Mouse (Mus musculus): ENCODE measurements at regions not wholly inside any gene's neighbourhood (a gene's known extent, or its start where the extent isn't known, plus 50 kb on each side); places are given as distances from the start of the nearest gene placed in this dataset.

- no peak for ATAC-seq (ENCODE audit: extremely low read depth, insufficient number of reproducible peaks, low FRiP score, poor library complexity, severe bottlenecking)
Observed at GRCm38 (mm10) chr15:61536332-61536716, 613.5 kb upstream of the A1bg start.

GRCm38 (mm10) chr15:61535644-61536331 lies 613.0 kb upstream of the A1bg start:
- ATAC-seq (ENCODE audit: extremely low read depth, insufficient number of reproducible peaks, low FRiP score, poor library complexity, severe bottlenecking): no peak

- ATAC-seq (ENCODE audit: extremely low read depth, insufficient number of reproducible peaks, low FRiP score, poor library complexity, severe bottlenecking): no peak
Observed at GRCm38 (mm10) chr15:61535180-61535579, 612.4 kb upstream of the A1bg start.

GRCm38 (mm10) chr15:61532808-61533207 lies 610.0 kb upstream of the A1bg start:
- ATAC-seq (ENCODE audit: extremely low read depth, insufficient number of reproducible peaks, low FRiP score, poor library complexity, severe bottlenecking): no peak

- no peak for ATAC-seq (ENCODE audit: extremely low read depth, insufficient number of reproducible peaks, low FRiP score, poor library complexity, severe bottlenecking)
Observed at GRCm38 (mm10) chr15:61532040-61532439, 609.2 kb upstream of the A1bg start.

- no peak for ATAC-seq (ENCODE audit: extremely low read depth, insufficient number of reproducible peaks, low FRiP score, poor library complexity, severe bottlenecking)
Observed at GRCm38 (mm10) chr15:61523036-61523435, 600.2 kb upstream of the A1bg start.

GRCm38 (mm10) chr15:61517265-61517664 lies 594.5 kb upstream of the A1bg start:
- no peak for ATAC-seq (ENCODE audit: extremely low read depth, insufficient number of reproducible peaks, low FRiP score, poor library complexity, severe bottlenecking)

- no peak for ATAC-seq (ENCODE audit: extremely low read depth, insufficient number of reproducible peaks, low FRiP score, poor library complexity, severe bottlenecking)
Observed at GRCm38 (mm10) chr15:61514324-61514723, 591.5 kb upstream of the A1bg start.

GRCm38 (mm10) chr15:61508806-61509205 lies 586.0 kb upstream of the A1bg start:
- no peak for ATAC-seq (ENCODE audit: extremely low read depth, insufficient number of reproducible peaks, low FRiP score, poor library complexity, severe bottlenecking)

- no peak for ATAC-seq (ENCODE audit: extremely low read depth, insufficient number of reproducible peaks, low FRiP score, poor library complexity, severe bottlenecking)
Observed at GRCm38 (mm10) chr15:61506361-61506897, 583.6 kb upstream of the A1bg start.

GRCm38 (mm10) chr15:61503436-61503835 lies 580.6 kb upstream of the A1bg start:
- no peak for ATAC-seq (ENCODE audit: extremely low read depth, insufficient number of reproducible peaks, low FRiP score, poor library complexity, severe bottlenecking)

GRCm38 (mm10) chr15:61489731-61490130 lies 566.9 kb upstream of the A1bg start:
- no peak for ATAC-seq (ENCODE audit: extremely low read depth, insufficient number of reproducible peaks, low FRiP score, poor library complexity, severe bottlenecking)

GRCm38 (mm10) chr15:61481861-61482260 lies 559.0 kb upstream of the A1bg start:
- ATAC-seq (ENCODE audit: extremely low read depth, insufficient number of reproducible peaks, low FRiP score, poor library complexity, severe bottlenecking): no peak

GRCm38 (mm10) chr15:61473900-61474299 lies 551.1 kb upstream of the A1bg start:
- no peak for ATAC-seq (ENCODE audit: extremely low read depth, insufficient number of reproducible peaks, low FRiP score, poor library complexity, severe bottlenecking)

GRCm38 (mm10) chr15:61455042-61455441 lies 532.2 kb upstream of the A1bg start:
- ATAC-seq (ENCODE audit: extremely low read depth, insufficient number of reproducible peaks, low FRiP score, poor library complexity, severe bottlenecking): no peak

- ATAC-seq (ENCODE audit: extremely low read depth, insufficient number of reproducible peaks, low FRiP score, poor library complexity, severe bottlenecking): no peak
Observed at GRCm38 (mm10) chr15:61454350-61454671, 531.5 kb upstream of the A1bg start.

GRCm38 (mm10) chr15:61453656-61454349 lies 531.0 kb upstream of the A1bg start:
- no peak for ATAC-seq (ENCODE audit: extremely low read depth, insufficient number of reproducible peaks, low FRiP score, poor library complexity, severe bottlenecking)

- ATAC-seq (ENCODE audit: extremely low read depth, insufficient number of reproducible peaks, low FRiP score, poor library complexity, severe bottlenecking): no peak
Observed at GRCm38 (mm10) chr15:61450217-61450616, 527.4 kb upstream of the A1bg start.

GRCm38 (mm10) chr15:61448482-61448881 lies 525.7 kb upstream of the A1bg start:
- ATAC-seq (ENCODE audit: extremely low read depth, insufficient number of reproducible peaks, low FRiP score, poor library complexity, severe bottlenecking): no peak

- no peak for ATAC-seq (ENCODE audit: extremely low read depth, insufficient number of reproducible peaks, low FRiP score, poor library complexity, severe bottlenecking)
Observed at GRCm38 (mm10) chr15:61446053-61446840, 523.4 kb upstream of the A1bg start.
